Mouse (Mus musculus) megakaryocyte, embryonic 14.5 days (primary cell): Measurements from ENCODE around the gene Hsp90aa1.

Source experiments
- FLI1 ChIP-seq: IDR thresholded peaks from 2 replicates; pipeline ENCODE4 v1.6.1; 2012; ENCODE audit warnings: low read length, inconsistent platforms, mixed read lengths
- GATA1 ChIP-seq: IDR thresholded peaks from 3 replicates; pipeline ENCODE4 v1.6.1; 2012; ENCODE audit warnings: mixed read lengths, low read length, inconsistent platforms, borderline replicate concordance

- no peak for TF ChIP-seq GATA1
- TF ChIP-seq FLI1: no peak
Measured at GRCm38 (mm10) chr12:110681191-110681590, 21.3 kb downstream of the Hsp90aa1 start.
